Mouse (Mus musculus) brain, embryonic 14.5 days (tissue): ENCODE data around the gene Sema3d.

ENCODE experiments used
- CTCF ChIP-seq: fragments of 200-500 bp; IDR thresholded peaks from 2 replicates; pipeline ENCODE4 v1.5.1; 2012; ENCODE audit warnings: inconsistent platforms, mild to moderate bottlenecking, moderate library complexity, borderline replicate concordance; ENCODE audit not compliant: insufficient read depth, insufficient read length; ENCODE audit errors: extremely low read depth
- POLR2A ChIP-seq: fragments of 200-500 bp; IDR thresholded peaks from 2 replicates; pipeline ENCODE4 v1.6.1; 2012; ENCODE audit warnings: mild to moderate bottlenecking, inconsistent platforms, borderline replicate concordance; ENCODE audit not compliant: poor library complexity, insufficient read depth, insufficient read length, severe bottlenecking; ENCODE audit errors: extremely low read depth

DNA sequence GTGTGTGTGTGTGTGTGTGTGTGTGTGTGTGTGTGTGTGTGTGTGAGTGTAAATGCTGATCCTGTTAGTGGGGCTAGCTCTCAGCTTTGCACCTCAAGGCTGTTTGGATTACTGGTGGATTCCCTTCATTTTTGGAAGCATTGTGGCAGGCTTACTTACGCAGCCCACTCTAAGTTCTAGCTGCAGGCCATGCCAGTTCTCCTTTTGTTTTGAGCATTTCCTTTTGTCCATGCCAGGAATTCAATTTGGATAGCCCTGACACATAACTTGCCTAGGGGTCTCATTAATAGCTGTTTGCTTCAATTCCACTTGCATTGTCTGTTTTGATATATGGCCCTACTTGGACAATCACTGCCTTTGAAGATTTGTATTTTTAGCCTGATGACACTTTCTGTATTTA, 146.6 kb downstream of the Sema3d start:
- TF ChIP-seq CTCF (no peak), POLR2A (no peak)
